Mouse (Mus musculus): ENCODE measurements around the gene Gm13271. TPM values are rescaled to one million over a fixed set of nuclear protein-coding genes. Genes with fewer than 3 reads are reported as not detected.
"Not testable (repeated sequence)": the region's sequence is repeated elsewhere in the genome, so short reads cannot be mapped to it uniquely, and the experiment has no call there.

The Gm13271 gene
- polyA plus RNA-seq, 1 experiment from 2014 or later: not detected

DNA sequence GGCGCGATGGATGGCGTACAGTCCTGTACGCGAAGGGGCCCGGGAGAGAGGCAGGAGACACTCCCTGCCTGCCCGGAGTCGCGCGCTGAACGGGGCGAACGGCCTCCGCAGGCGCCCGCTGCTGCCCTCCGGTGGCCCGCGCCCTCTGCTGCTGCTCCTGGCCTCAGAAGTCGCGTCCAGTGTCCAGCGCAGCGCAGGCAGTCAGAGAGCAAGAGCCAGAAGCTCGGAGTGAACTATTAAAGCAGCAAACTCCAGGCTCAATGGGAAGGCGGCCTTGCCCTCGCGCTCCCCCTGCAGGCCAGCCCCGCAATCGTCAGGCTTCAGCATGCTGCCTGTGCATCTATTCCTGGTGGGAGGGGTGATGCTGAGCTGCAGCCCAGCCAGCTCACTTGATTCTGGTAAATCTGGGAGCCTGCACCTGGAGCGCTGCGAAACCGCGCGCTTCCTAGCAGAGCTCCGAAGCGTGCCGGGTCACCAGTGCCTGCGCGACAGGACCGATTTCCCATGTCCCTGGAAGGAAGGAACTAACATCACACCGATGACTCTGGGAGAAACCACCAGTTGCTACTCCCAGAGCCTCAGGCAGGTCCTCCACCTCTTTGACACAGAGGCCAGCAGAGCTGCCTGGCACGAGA is 8.8 kb downstream of the Gm13271 start:
- Histone ChIP-seq H3K4me3 (replicated peaks) (peak overlapping the region; percentile 36), H3K4me2 (replicated peaks) (peak overlapping the region; percentile 59)
- H3K9me3 ChIP-seq; H3K4me1 ChIP-seq (replicated peaks); H3K9ac ChIP-seq (replicated peaks); H3K36me3 ChIP-seq; H3K27me3 ChIP-seq; ATAC-seq; H3K27ac ChIP-seq: not testable (repeated sequence)
- WGBS: 4% methylated on average over 29 of the region's 42 CpGs

DNA sequence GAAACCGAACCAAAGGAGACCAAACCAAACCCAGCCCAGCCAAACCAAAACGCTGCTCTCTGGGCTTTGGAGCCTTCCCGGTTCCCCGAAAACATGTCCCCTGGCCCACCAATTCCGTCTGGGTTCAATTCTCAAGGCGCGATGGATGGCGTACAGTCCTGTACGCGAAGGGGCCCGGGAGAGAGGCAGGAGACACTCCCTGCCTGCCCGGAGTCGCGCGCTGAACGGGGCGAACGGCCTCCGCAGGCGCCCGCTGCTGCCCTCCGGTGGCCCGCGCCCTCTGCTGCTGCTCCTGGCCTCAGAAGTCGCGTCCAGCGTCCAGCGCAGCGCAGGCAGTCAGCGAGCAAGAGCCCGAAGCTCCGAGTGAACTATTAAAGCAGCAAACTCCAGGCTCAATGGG is 18.9 kb downstream of the Gm13271 start, which contains the start of gene Gm13290:
Gene Gm13290 (plus strand): TSS at position 301 of the 400 bp plus-strand sequence.
- not testable (repeated sequence) for H3K9me3 ChIP-seq; H3K27ac ChIP-seq; H3K4me3 ChIP-seq (replicated peaks); H3K36me3 ChIP-seq; H3K4me1 ChIP-seq (replicated peaks); H3K9ac ChIP-seq (replicated peaks); H3K4me2 ChIP-seq (replicated peaks); ATAC-seq; H3K27me3 ChIP-seq
- WGBS: no CpG with 5 or more reads among the region's 32 CpGs

- not testable (repeated sequence) for H3K4me3 ChIP-seq (replicated peaks); H3K4me2 ChIP-seq (replicated peaks); H3K27me3 ChIP-seq; H3K36me3 ChIP-seq; H3K9me3 ChIP-seq; H3K4me1 ChIP-seq (replicated peaks); ATAC-seq; H3K9ac ChIP-seq (replicated peaks); H3K27ac ChIP-seq
- no CpG with 5 or more reads among the region's 29 CpGs for WGBS
Observed at GRCm38 (mm10) chr4:88776622-88777021, 22.0 kb downstream of the Gm13271 start, which contains the start of gene Gm13289. TSS of gene Gm13289 (plus strand) at chr4:88776922.

- ATAC-seq; H3K36me3 ChIP-seq; H3K4me2 ChIP-seq (replicated peaks); H3K27me3 ChIP-seq; H3K9ac ChIP-seq (replicated peaks); H3K4me3 ChIP-seq (replicated peaks); H3K4me1 ChIP-seq (replicated peaks); H3K27ac ChIP-seq; H3K9me3 ChIP-seq: not testable (repeated sequence)
- no CpG with 5 or more reads among the region's 29 CpGs for WGBS
Observed at GRCm38 (mm10) chr4:88779550-88779949, 24.9 kb downstream of the Gm13271 start, which contains the start of gene Gm13272. TSS of gene Gm13272 (plus strand) at chr4:88779850.

GRCm38 (mm10) chr4:88780320-88780719 is 25.7 kb downstream of the Gm13271 start:
- H3K4me2 ChIP-seq (replicated peaks); ATAC-seq: not testable (repeated sequence)
- 54% methylated on average over 16 of the region's 18 CpGs for WGBS

GRCm38 (mm10) chr4:88781831-88782230 is 27.2 kb downstream of the Gm13271 start, which contains the start of gene Ifnz:
TSS of gene Ifnz (plus strand) at chr4:88782131.
- 12% methylated on average over 4 of the region's 7 CpGs for WGBS
- H3K9ac ChIP-seq (replicated peaks); H3K27ac ChIP-seq; H3K4me3 ChIP-seq (replicated peaks); ATAC-seq; H3K4me1 ChIP-seq (replicated peaks); H3K9me3 ChIP-seq; H3K27me3 ChIP-seq; H3K36me3 ChIP-seq: not testable (repeated sequence)
- H3K4me2 ChIP-seq (replicated peaks): peak within 1 kb of the TSS; percentile 41

More at GRCm38 (mm10) chr4:88780320-88780719, 25.7 kb downstream of the Gm13271 start:
- not testable (repeated sequence) for H3K9ac ChIP-seq (replicated peaks); H3K4me1 ChIP-seq (replicated peaks); H3K36me3 ChIP-seq; H3K27me3 ChIP-seq; H3K4me3 ChIP-seq (replicated peaks); H3K27ac ChIP-seq; H3K9me3 ChIP-seq

DNA sequence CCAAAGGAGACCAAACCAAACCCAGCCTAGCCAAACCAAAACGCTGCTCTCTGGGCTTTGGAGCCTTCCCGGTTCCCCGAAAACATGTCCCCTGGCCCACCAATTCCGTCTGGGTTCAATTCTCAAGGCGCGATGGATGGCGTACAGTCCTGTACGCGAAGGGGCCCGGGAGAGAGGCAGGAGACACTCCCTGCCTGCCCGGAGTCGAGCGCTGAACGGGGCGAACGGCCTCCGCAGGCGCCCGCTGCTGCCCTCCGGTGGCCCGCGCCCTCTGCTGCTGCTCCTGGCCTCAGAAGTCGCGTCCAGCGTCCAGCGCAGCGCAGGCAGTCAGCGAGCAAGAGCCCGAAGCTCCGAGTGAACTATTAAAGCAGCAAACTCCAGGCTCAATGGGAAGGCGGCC is 27.7 kb downstream of the Gm13271 start:
- peak overlapping the region; percentile 41 for H3K4me2 ChIP-seq (replicated peaks)
- H3K27ac ChIP-seq; H3K27me3 ChIP-seq; H3K9ac ChIP-seq (replicated peaks); H3K4me1 ChIP-seq (replicated peaks); H3K9me3 ChIP-seq; ATAC-seq; H3K36me3 ChIP-seq; H3K4me3 ChIP-seq (replicated peaks): not testable (repeated sequence)
- WGBS: 0% methylated on average over 15 of the region's 31 CpGs

GRCm38 (mm10) chr4:88785409-88785808 is 30.7 kb downstream of the Gm13271 start, which contains the start of gene Gm13276:
TSS of gene Gm13276 (plus strand) at chr4:88785709.
- H3K27me3 ChIP-seq; H3K4me3 ChIP-seq (replicated peaks); H3K36me3 ChIP-seq; H3K4me1 ChIP-seq (replicated peaks); H3K9me3 ChIP-seq; H3K4me2 ChIP-seq (replicated peaks); ATAC-seq; H3K9ac ChIP-seq (replicated peaks); H3K27ac ChIP-seq: not testable (repeated sequence)
- no CpG with 5 or more reads among the region's 27 CpGs for WGBS

GRCm38 (mm10) chr4:88788402-88788801 is 33.7 kb downstream of the Gm13271 start, which contains the start of gene Gm13277:
TSS of gene Gm13277 (plus strand) at chr4:88788632.
- not testable (repeated sequence) for H3K9me3 ChIP-seq; H3K4me1 ChIP-seq (replicated peaks); H3K27ac ChIP-seq; H3K4me2 ChIP-seq (replicated peaks); H3K36me3 ChIP-seq; H3K27me3 ChIP-seq; H3K9ac ChIP-seq (replicated peaks); ATAC-seq; H3K4me3 ChIP-seq (replicated peaks)
- WGBS: 0% methylated on average over 3 of the region's 28 CpGs

DNA sequence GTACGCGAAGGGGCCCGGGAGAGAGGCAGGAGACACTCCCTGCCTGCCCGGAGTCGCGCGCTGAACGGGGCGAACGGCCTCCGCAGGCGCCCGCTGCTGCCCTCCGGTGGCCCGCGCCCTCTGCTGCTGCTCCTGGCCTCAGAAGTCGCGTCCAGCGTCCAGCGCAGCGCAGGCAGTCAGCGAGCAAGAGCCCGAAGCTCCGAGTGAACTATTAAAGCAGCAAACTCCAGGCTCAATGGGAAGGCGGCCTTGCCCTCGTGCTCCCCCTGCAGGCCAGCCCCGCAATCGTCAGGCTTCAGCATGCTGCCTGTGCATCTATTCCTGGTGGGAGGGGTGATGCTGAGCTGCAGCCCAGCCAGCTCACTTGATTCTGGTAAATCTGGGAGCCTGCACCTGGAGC is 36.6 kb downstream of the Gm13271 start, which contains the start of gene Gm13278:
Gene Gm13278 (plus strand): TSS at position 301 of the 400 bp plus-strand sequence.
- not testable (repeated sequence) for H3K27ac ChIP-seq; H3K9me3 ChIP-seq; H3K4me2 ChIP-seq (replicated peaks); H3K27me3 ChIP-seq; H3K4me1 ChIP-seq (replicated peaks); ATAC-seq; H3K4me3 ChIP-seq (replicated peaks); H3K36me3 ChIP-seq; H3K9ac ChIP-seq (replicated peaks)
- WGBS: no CpG with 5 or more reads among the region's 28 CpGs

DNA sequence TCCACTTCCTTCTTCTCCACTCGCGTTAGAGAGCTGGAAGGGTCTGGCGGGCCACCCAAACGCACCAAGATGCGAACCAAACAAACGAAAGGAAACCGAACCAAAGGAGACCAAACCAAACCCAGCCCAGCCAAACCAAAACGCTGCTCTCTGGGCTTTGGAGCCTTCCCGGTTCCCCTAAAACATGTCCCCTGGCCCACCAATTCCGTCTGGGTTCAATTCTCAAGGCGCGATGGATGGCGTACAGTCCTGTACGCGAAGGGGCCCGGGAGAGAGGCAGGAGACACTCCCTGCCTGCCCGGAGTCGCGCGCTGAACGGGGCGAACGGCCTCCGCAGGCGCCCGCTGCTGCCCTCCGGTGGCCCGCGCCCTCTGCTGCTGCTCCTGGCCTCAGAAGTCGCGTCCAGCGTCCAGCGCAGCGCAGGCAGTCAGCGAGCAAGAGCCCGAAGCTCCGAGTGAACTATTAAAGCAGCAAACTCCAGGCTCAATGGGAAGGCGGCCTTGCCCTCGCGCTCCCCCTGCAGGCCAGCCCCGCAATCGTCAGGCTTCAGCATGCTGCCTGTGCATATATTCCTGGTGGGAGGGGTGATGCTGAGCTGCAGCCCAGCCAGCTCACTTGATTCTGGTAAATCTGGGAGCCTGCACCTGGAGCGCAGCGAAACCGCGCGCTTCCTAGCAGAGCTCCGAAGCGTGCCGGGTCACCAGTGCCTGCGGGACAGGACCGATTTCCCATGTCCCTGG is 39.4 kb downstream of the Gm13271 start, which contains the start of gene Gm13275:
Gene Gm13275 (plus strand): TSS at position 552 of the 740 bp plus-strand sequence.
- WGBS: 0% methylated on average over 9 of the region's 52 CpGs

GRCm38 (mm10) chr4:88797097-88797496 is 42.4 kb downstream of the Gm13271 start, which contains the start of gene Gm13279:
TSS of gene Gm13279 (plus strand) at chr4:88797397.
- not testable (repeated sequence) for H3K4me1 ChIP-seq (replicated peaks); ATAC-seq; H3K27ac ChIP-seq; H3K9ac ChIP-seq (replicated peaks); H3K4me3 ChIP-seq (replicated peaks); H3K36me3 ChIP-seq; H3K27me3 ChIP-seq; H3K9me3 ChIP-seq; H3K4me2 ChIP-seq (replicated peaks)
- WGBS: no CpG with 5 or more reads among the region's 28 CpGs

More for the DNA sequence above, 39.4 kb downstream of the Gm13271 start, which contains the start of gene Gm13275:
- not testable (repeated sequence) for H3K27me3 ChIP-seq; H3K27ac ChIP-seq; H3K36me3 ChIP-seq; H3K4me3 ChIP-seq (replicated peaks); H3K9ac ChIP-seq (replicated peaks); H3K9me3 ChIP-seq; H3K4me1 ChIP-seq (replicated peaks); H3K4me2 ChIP-seq (replicated peaks); ATAC-seq
